Mouse (Mus musculus) neural tube, embryonic 11.5 days (tissue): Measurements from ENCODE around the gene Plppr2. TPM values are rescaled to one million over a fixed set of nuclear protein-coding genes. Genes with fewer than 3 reads are reported as not detected.
A peak's percentile ranks its signal among the peaks of the same experiment; 100 is the strongest.

ENCODE experiments used
- ATAC-seq: fragments of 200-750 bp; cut with Nextera tagmentation; 2 replicates; pipeline ENCODE4 v1.8.0; 2017; ENCODE audit warnings: moderate number of reproducible peaks, mild to moderate bottlenecking, moderate TSS enrichment, moderate library complexity; ENCODE audit not compliant: insufficient read depth, low FRiP score, low TSS enrichment
- DNase-seq: peaks from one replicate; pipeline ENCODE4 v3.0.0-alpha.2; 2015; ENCODE audit warnings: low spot score
- H3K27ac ChIP-seq: fragments of 300-500 bp; sonication (generic); 2 replicates; pipeline ENCODE4 v1.5.1; 2014; ENCODE audit warnings: low read depth, mild to moderate bottlenecking, low read length
- H3K27me3 ChIP-seq: fragments of 300-500 bp; sonication (generic); 2 replicates; pipeline ENCODE4 v1.6.1; 2014; ENCODE audit warnings: mild to moderate bottlenecking, low read length, mixed read lengths; ENCODE audit not compliant: control insufficient read depth, insufficient read depth
- H3K36me3 ChIP-seq: fragments of 300-500 bp; sonication (generic); 2 replicates; pipeline ENCODE4 v1.6.1; 2014; ENCODE audit warnings: mild to moderate bottlenecking, low read length, moderate library complexity, mixed read lengths; ENCODE audit not compliant: control insufficient read depth, insufficient read depth
- H3K4me1 ChIP-seq: fragments of 300-500 bp; sonication (generic); 2 replicates; pipeline ENCODE4 v1.6.1; 2014; ENCODE audit warnings: low read length, mixed read lengths; ENCODE audit not compliant: control insufficient read depth, insufficient read depth
- H3K4me2 ChIP-seq: fragments of 300-500 bp; sonication (generic); 2 replicates; pipeline ENCODE4 v1.6.1; 2014; ENCODE audit warnings: low read depth, mild to moderate bottlenecking, moderate library complexity
- H3K4me3 ChIP-seq: fragments of 300-500 bp; sonication (generic); 2 replicates; pipeline ENCODE4 v1.5.1; 2014; ENCODE audit warnings: low read depth, low read length
- H3K9ac ChIP-seq: fragments of 300-500 bp; sonication (generic); 2 replicates; pipeline ENCODE4 v1.6.1; 2014; ENCODE audit warnings: mild to moderate bottlenecking, low read length
- H3K9me3 ChIP-seq: fragments of 300-500 bp; sonication (generic); 2 replicates; pipeline ENCODE4 v1.6.1; 2016; ENCODE audit warnings: low read length; ENCODE audit not compliant: control insufficient read depth
- WGBS: fragments of 180-500 bp; shearing (Covaris S2); extraction: QIAGEN DNeasy Blood & Tissue Kit; methylation state at CpG from one replicate; pipeline ENCODE4 v1.1.7; 2014; 5-methylcytosine and 5-hydroxymethylcytosine counted together
- polyA plus RNA-seq: library from polyadenylated mRNA; unstranded; fragments of >200 nt; fragmentation: Nextera tagmentation; extraction: Ambion mirVana; gene quantifications from 2 replicates; pipeline ENCODE4 v1.2.1, GENCODE M21; 2014

The Plppr2 gene
- polyA plus RNA-seq, 1 experiment from 2014 or later = 27.7 TPM

GRCm38 (mm10) chr9:21918035-21918592, 18.7 kb upstream of the Plppr2 start, which contains the start of gene Rab3d:
Gene Rab3d, minus strand, starts transcription at chr9:21918192.
- peak within 1 kb of the TSS; percentile 96 for H3K4me2 ChIP-seq
- H3K4me1 ChIP-seq = no peaks in the 10 kb centered on the region
- H3K27me3 ChIP-seq = peaks cover 8% of the 10 kb centered on the region; the same call in 1 of the 2 replicates
- H3K36me3 ChIP-seq = no peaks in the 10 kb centered on the region; the same call in 1 of the 2 replicates
- H3K27ac ChIP-seq = peak within 1 kb of the TSS; percentile 10; the same call in 1 of the 2 replicates
- peak; percentile 93 for ATAC-seq
- DNase-seq = peak; percentile 98
- peak within 1 kb of the TSS; percentile 59 for H3K4me3 ChIP-seq
- no peaks in the 10 kb centered on the region for H3K9me3 ChIP-seq
- peak within 1 kb of the TSS; percentile 72 for H3K9ac ChIP-seq
- under 1% methylated on average over 36 of the region's 36 CpGs for WGBS

- peaks cover 8% of the 10 kb centered on the region; the same call in 1 of the 2 replicates for H3K27me3 ChIP-seq
- no peak for DNase-seq
- ATAC-seq = no peak
- H3K36me3 ChIP-seq = no peaks in the 10 kb centered on the region; the same call in 1 of the 2 replicates
- peak overlapping the region; percentile 96 for H3K4me2 ChIP-seq
- H3K4me1 ChIP-seq = no peaks in the 10 kb centered on the region
- no peak overlapping the region for H3K27ac ChIP-seq
- no peak overlapping the region for H3K4me3 ChIP-seq
- WGBS = 25% methylated on average over 5 of the region's 5 CpGs
- no peak overlapping the region for H3K9ac ChIP-seq
- no peaks in the 10 kb centered on the region for H3K9me3 ChIP-seq
Measured at GRCm38 (mm10) chr9:21918692-21919384, 18.0 kb upstream of the Plppr2 start.

GRCm38 (mm10) chr9:21923036-21923435, 13.8 kb upstream of the Plppr2 start:
- H3K4me2 ChIP-seq = no peak overlapping the region
- H3K36me3 ChIP-seq = no peaks in the 10 kb centered on the region
- no peak overlapping the region for H3K27ac ChIP-seq
- 84% methylated on average over 4 of the region's 4 CpGs for WGBS
- no peaks in the 10 kb centered on the region for H3K9me3 ChIP-seq
- no peak overlapping the region for H3K4me3 ChIP-seq
- DNase-seq (no peak), ATAC-seq (no peak)
- no peaks in the 10 kb centered on the region for H3K4me1 ChIP-seq
- H3K9ac ChIP-seq = no peak overlapping the region
- no peaks in the 10 kb centered on the region for H3K27me3 ChIP-seq

- Histone ChIP-seq H3K36me3 (no peaks in the 10 kb centered on the region), H3K9ac (no peak overlapping the region), H3K9me3 (no peaks in the 10 kb centered on the region), H3K27me3 (no peaks in the 10 kb centered on the region), H3K4me2 (no peak overlapping the region), H3K4me3 (no peak overlapping the region), H3K27ac (no peak overlapping the region), H3K4me1 (no peaks in the 10 kb centered on the region)
- ATAC-seq = no peak
- DNase-seq = no peak
- WGBS = 79% methylated on average over 3 of the region's 3 CpGs
Measured at GRCm38 (mm10) chr9:21923490-21924098, 13.2 kb upstream of the Plppr2 start.

GRCm38 (mm10) chr9:21924099-21924493, 12.7 kb upstream of the Plppr2 start:
- Histone ChIP-seq H3K4me3 (no peak overlapping the region), H3K27me3 (no peaks in the 10 kb centered on the region), H3K27ac (no peak overlapping the region), H3K4me1 (no peaks in the 10 kb centered on the region), H3K9me3 (no peaks in the 10 kb centered on the region), H3K9ac (no peak overlapping the region), H3K36me3 (no peaks in the 10 kb centered on the region), H3K4me2 (no peak overlapping the region)
- ATAC-seq = no peak
- WGBS = 90% methylated on average over 6 of the region's 6 CpGs
- DNase-seq = no peak

- no peaks in the 10 kb centered on the region for H3K4me1 ChIP-seq
- DNase-seq = no peak
- H3K9ac ChIP-seq = no peak overlapping the region
- H3K4me2 ChIP-seq = no peak overlapping the region
- no peak for ATAC-seq
- WGBS = 90% methylated on average over 3 of the region's 3 CpGs
- H3K4me3 ChIP-seq = no peak overlapping the region
- no peaks in the 10 kb centered on the region for H3K36me3 ChIP-seq
- H3K27ac ChIP-seq = no peak overlapping the region
- no peaks in the 10 kb centered on the region for H3K9me3 ChIP-seq
- H3K27me3 ChIP-seq = no peaks in the 10 kb centered on the region
Measured at GRCm38 (mm10) chr9:21925034-21925433, 11.8 kb upstream of the Plppr2 start.

DNA sequence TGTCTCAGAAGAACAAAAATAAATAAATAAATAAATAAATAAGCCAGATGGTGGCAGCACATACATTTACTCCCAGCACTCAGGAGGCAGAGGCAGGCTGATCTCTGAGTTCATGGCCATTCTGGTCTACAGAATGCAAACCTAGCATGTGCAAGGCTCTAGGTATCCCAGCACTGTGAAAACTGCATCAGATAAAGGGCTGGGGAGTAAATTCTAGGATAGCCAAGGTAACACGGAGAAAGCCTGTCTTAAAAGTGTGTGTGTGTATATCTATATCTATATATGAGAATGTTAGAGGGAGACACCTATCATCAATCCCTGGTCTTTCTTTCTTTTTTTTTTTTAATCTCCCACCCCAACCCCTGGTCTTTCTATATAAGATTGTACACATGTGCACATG, 11.3 kb upstream of the Plppr2 start:
- Histone ChIP-seq H3K4me2 (no peak overlapping the region), H3K27me3 (no peaks in the 10 kb centered on the region), H3K27ac (no peak overlapping the region), H3K4me1 (no peaks in the 10 kb centered on the region), H3K36me3 (no peaks in the 10 kb centered on the region), H3K9ac (no peak overlapping the region), H3K4me3 (no peak overlapping the region), H3K9me3 (no peaks in the 10 kb centered on the region)
- ATAC-seq (no peak), DNase-seq (no peak)
- WGBS = 96% methylated on average over 1 of the region's 1 CpGs

DNA sequence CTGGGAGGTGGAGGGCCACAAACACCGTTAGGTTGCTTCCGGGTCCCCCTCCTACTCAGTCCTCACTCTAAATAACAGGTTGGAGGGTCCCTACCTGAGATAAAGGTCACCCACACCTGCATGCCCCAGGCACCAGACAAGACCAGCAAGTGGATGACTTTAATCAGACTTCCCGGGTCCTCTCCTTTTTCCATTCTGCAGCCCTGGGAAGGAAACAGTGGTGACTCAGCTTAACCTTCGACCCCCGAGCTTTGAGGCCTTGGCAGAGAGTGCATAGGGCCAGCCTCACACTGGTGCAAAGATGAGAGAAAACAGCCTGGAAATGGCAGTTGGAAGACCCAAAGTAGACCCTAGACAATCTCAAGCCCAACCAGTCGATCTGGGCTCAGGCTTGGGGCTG, 10.7 kb upstream of the Plppr2 start:
- 83% methylated on average over 6 of the region's 6 CpGs for WGBS
- Histone ChIP-seq H3K27me3 (no peaks in the 10 kb centered on the region), H3K9me3 (no peaks in the 10 kb centered on the region), H3K36me3 (no peaks in the 10 kb centered on the region), H3K4me2 (0 out of 2 replicates have a peak overlapping the region, but pooled peaks have one; percentile 39), H3K27ac (no peak overlapping the region), H3K4me1 (no peaks in the 10 kb centered on the region), H3K4me3 (no peak overlapping the region), H3K9ac (no peak overlapping the region)
- ATAC-seq (no peak), DNase-seq (no peak)
